Mouse (Mus musculus) MEL (cell line): Measurements from ENCODE around the gene Gapdh.

Experiments used
- CTCF ChIP-seq, 3 experiments: IDR thresholded peaks in 2 of 3; conservative IDR thresholded peaks in 1 of 3; 2 replicates each; pipeline ENCODE4 v1.5.1; 2011 to 2012; ENCODE audit warnings: low read length in 3 of 3, low read depth in 2 of 3, mild to moderate bottlenecking in 2 of 3, improper control_type of control experiment in 1 of 3, inconsistent platforms in 1 of 3, mixed read lengths in 1 of 3, moderate library complexity in 1 of 3; ENCODE audit not compliant: control insufficient read depth in 1 of 3, insufficient read depth in 1 of 3, poor library complexity in 1 of 3, severe bottlenecking in 1 of 3
- ELF1 ChIP-seq: IDR thresholded peaks from 2 replicates; pipeline ENCODE4 v1.6.1; 2014; ENCODE audit warnings: low read depth, mild to moderate bottlenecking, inconsistent platforms, low read length, improper control_type of control experiment, moderate library complexity
- GATA1 ChIP-seq: IDR thresholded peaks from 2 replicates; pipeline ENCODE4 v1.6.1; 2011; ENCODE audit warnings: low read depth, low read length, improper control_type of control experiment
- HCFC1 ChIP-seq: IDR thresholded peaks from 2 replicates; pipeline ENCODE4 v1.6.1; 2012; ENCODE audit warnings: low read depth, mild to moderate bottlenecking, inconsistent platforms, low read length, improper control_type of control experiment, moderate library complexity
- MYB ChIP-seq: IDR thresholded peaks from 2 replicates; pipeline ENCODE4 v1.6.1; 2011; ENCODE audit warnings: mild to moderate bottlenecking, low read depth, low read length, improper control_type of control experiment
- POLR2A ChIP-seq, 2 experiments: IDR thresholded peaks; 2 replicates each; pipeline ENCODE4 v1.6.1; 2011 to 2012; ENCODE audit warnings: low read length in 2 of 2, mild to moderate bottlenecking in 2 of 2, control low read depth in 1 of 2, improper control_type of control experiment in 1 of 2, low read depth in 1 of 2, moderate library complexity in 1 of 2; ENCODE audit not compliant: control insufficient read depth in 1 of 2, insufficient read depth in 1 of 2, poor library complexity in 1 of 2
- POLR2AphosphoS2 ChIP-seq: IDR thresholded peaks from 2 replicates; pipeline ENCODE4 v1.6.1; 2011; ENCODE audit warnings: low read length, improper control_type of control experiment
- SMC3 ChIP-seq: IDR thresholded peaks from 2 replicates; pipeline ENCODE4 v1.6.1; 2011; ENCODE audit warnings: low read depth, low read length, improper control_type of control experiment
- TCF12 ChIP-seq: IDR thresholded peaks from 2 replicates; pipeline ENCODE4 v1.6.1; 2014; ENCODE audit warnings: low read depth, mild to moderate bottlenecking, inconsistent platforms, low read length, improper control_type of control experiment, moderate library complexity

- no peak for TF ChIP-seq CTCF (IDR thresholded peaks at IDR 0.05 in 2 of 3, conservative IDR thresholded peaks at IDR 0.05 in 1 of 3; ENCODE audit: control insufficient read depth in 1 of 3, insufficient read depth in 1 of 3, low read depth in 2 of 3, low read length in 3 of 3, poor library complexity in 1 of 3, severe bottlenecking in 1 of 3)
- peak; percentile 84 for TF ChIP-seq POLR2AphosphoS2
- TF ChIP-seq ELF1: peak; percentile 85
- TF ChIP-seq MYB: no peak
- TF ChIP-seq POLR2A (IDR thresholded peaks at IDR 0.05; ENCODE audit: control insufficient read depth in 1 of 2, insufficient read depth in 1 of 2, low read depth in 1 of 2, low read length in 2 of 2, poor library complexity in 1 of 2): peak; percentile 78 to 99
- peak; percentile 89 for TF ChIP-seq TCF12
- TF ChIP-seq SMC3: no peak
- no peak for TF ChIP-seq GATA1
- TF ChIP-seq HCFC1: peak; percentile 90
These were observed 49.1 kb upstream of the Gapdh start, which contains the start of gene Vamp1 for GRCm38 (mm10) chr6:125215148-125215954.
